Mouse (Mus musculus) MEL (cell line): ENCODE results near the gene Ccdc22. TPM values are rescaled to one million over a fixed set of nuclear protein-coding genes. Genes with fewer than 3 reads are reported as not detected.

Experiments used
- DNase-seq: peaks from one replicate; pipeline ENCODE4 v3.0.0; 2011; ENCODE audit warnings: low read depth, low spot score
- H3K27ac ChIP-seq: 2 replicates; pipeline ENCODE4 v1.5.1; 2012; ENCODE audit warnings: low read depth, mild to moderate bottlenecking, control low read depth, low read length, moderate library complexity; ENCODE audit not compliant: control insufficient read depth
- H3K27me3 ChIP-seq, 2 experiments: fragments of 150-350 bp in 1 of 2; sonication (generic) in 1 of 2; 2 replicates each; pipeline ENCODE4 v1.6.1; 2012; ENCODE audit warnings: low read length in 2 of 2, mild to moderate bottlenecking in 2 of 2, improper control_type of control experiment in 1 of 2, moderate library complexity in 1 of 2; ENCODE audit not compliant: insufficient read depth in 2 of 2, control insufficient read depth in 1 of 2
- H3K36me3 ChIP-seq, 2 experiments: 2 replicates each; pipeline ENCODE4 v1.6.1; 2012 to 2014; ENCODE audit warnings: low read length in 2 of 2, improper control_type of control experiment in 1 of 2, inconsistent platforms in 1 of 2, mild to moderate bottlenecking in 1 of 2; ENCODE audit not compliant: insufficient read depth in 2 of 2, control insufficient read depth in 1 of 2
- H3K4me1 ChIP-seq, 2 experiments: fragments of 150-350 bp in 1 of 2; sonication (generic) in 1 of 2; 2 replicates each; pipeline ENCODE4 v1.6.1; 2012; ENCODE audit warnings: low read length in 2 of 2, improper control_type of control experiment in 1 of 2, mild to moderate bottlenecking in 1 of 2; ENCODE audit not compliant: insufficient read depth in 2 of 2, control insufficient read depth in 1 of 2
- H3K4me3 ChIP-seq, 2 experiments: fragments of 150-350 bp in 1 of 2; sonication (generic) in 1 of 2; 2 replicates each; pipeline ENCODE4 v1.5.1; 2012; ENCODE audit warnings: low read depth in 2 of 2, low read length in 2 of 2, mild to moderate bottlenecking in 2 of 2, moderate library complexity in 2 of 2, control low read depth in 1 of 2, improper control_type of control experiment in 1 of 2; ENCODE audit not compliant: control insufficient read depth in 1 of 2, insufficient read depth in 1 of 2
- H3K79me2 ChIP-seq: 2 replicates; pipeline ENCODE4 v1.6.1; 2012; ENCODE audit warnings: mild to moderate bottlenecking, low read length, moderate library complexity; ENCODE audit not compliant: control insufficient read depth, poor library complexity, insufficient read depth
- H3K9ac ChIP-seq: 2 replicates; pipeline ENCODE4 v1.6.1; 2012; ENCODE audit warnings: low read depth, mild to moderate bottlenecking, control low read depth, low read length, moderate library complexity; ENCODE audit not compliant: control insufficient read depth, poor library complexity, severe bottlenecking
- H3K9me3 ChIP-seq: fragments of 150-350 bp; sonication (generic); replicated peaks from 2 replicates; pipeline ENCODE4 v1.6.1; 2012; ENCODE audit warnings: mild to moderate bottlenecking, low read length, improper control_type of control experiment, moderate library complexity; ENCODE audit not compliant: insufficient read depth
- BHLHE40 ChIP-seq: IDR thresholded peaks from 2 replicates; pipeline ENCODE4 v1.6.1; 2012; ENCODE audit warnings: low read depth, mild to moderate bottlenecking, inconsistent platforms, low read length, improper control_type of control experiment, borderline replicate concordance
- CTCF ChIP-seq, 3 experiments: IDR thresholded peaks in 2 of 3; conservative IDR thresholded peaks in 1 of 3; 2 replicates each; pipeline ENCODE4 v1.5.1; 2011 to 2012; ENCODE audit warnings: low read length in 3 of 3, low read depth in 2 of 3, mild to moderate bottlenecking in 2 of 3, improper control_type of control experiment in 1 of 3, inconsistent platforms in 1 of 3, mixed read lengths in 1 of 3, moderate library complexity in 1 of 3; ENCODE audit not compliant: control insufficient read depth in 1 of 3, insufficient read depth in 1 of 3, poor library complexity in 1 of 3, severe bottlenecking in 1 of 3
- ELF1 ChIP-seq: IDR thresholded peaks from 2 replicates; pipeline ENCODE4 v1.6.1; 2014; ENCODE audit warnings: low read depth, mild to moderate bottlenecking, inconsistent platforms, low read length, improper control_type of control experiment, moderate library complexity
- EP300 ChIP-seq, 2 experiments: IDR thresholded peaks; 2 replicates each; pipeline ENCODE4 v1.6.1; 2011; ENCODE audit warnings: improper control_type of control experiment in 2 of 2, low read length in 2 of 2, low read depth in 1 of 2, mild to moderate bottlenecking in 1 of 2
- ETS1 ChIP-seq: IDR thresholded peaks from 2 replicates; pipeline ENCODE4 v1.6.1; 2012; ENCODE audit warnings: low read depth, mild to moderate bottlenecking, inconsistent platforms, low read length, improper control_type of control experiment, moderate library complexity
- GABPA ChIP-seq: IDR thresholded peaks from 2 replicates; pipeline ENCODE4 v1.6.1; 2012; ENCODE audit warnings: low read depth, mild to moderate bottlenecking, inconsistent platforms, low read length, improper control_type of control experiment, moderate library complexity
- GATA1 ChIP-seq: IDR thresholded peaks from 2 replicates; pipeline ENCODE4 v1.6.1; 2011; ENCODE audit warnings: low read depth, low read length, improper control_type of control experiment
- HCFC1 ChIP-seq: IDR thresholded peaks from 2 replicates; pipeline ENCODE4 v1.6.1; 2012; ENCODE audit warnings: low read depth, mild to moderate bottlenecking, inconsistent platforms, low read length, improper control_type of control experiment, moderate library complexity
- JUND ChIP-seq: IDR thresholded peaks from 2 replicates; pipeline ENCODE4 v1.6.1; 2011; ENCODE audit warnings: low read depth, mild to moderate bottlenecking, improper control_type of control experiment, low read length
- MAFK ChIP-seq: IDR thresholded peaks from 2 replicates; pipeline ENCODE4 v1.6.1; 2011; ENCODE audit warnings: low read depth, mild to moderate bottlenecking, low read length, improper control_type of control experiment, borderline replicate concordance
- MAX ChIP-seq: IDR thresholded peaks from 2 replicates; pipeline ENCODE4 v1.6.1; 2011; ENCODE audit warnings: low read length, improper control_type of control experiment
- MAZ ChIP-seq: IDR thresholded peaks from 2 replicates; pipeline ENCODE4 v1.6.1; 2012; ENCODE audit warnings: low read depth, mild to moderate bottlenecking, inconsistent platforms, low read length, improper control_type of control experiment
- MEF2A ChIP-seq: IDR thresholded peaks from 2 replicates; pipeline ENCODE4 v1.6.1; 2014; ENCODE audit warnings: low read depth, mild to moderate bottlenecking, inconsistent platforms, low read length, improper control_type of control experiment; ENCODE audit not compliant: poor library complexity, insufficient replicate concordance, severe bottlenecking; ENCODE audit errors: extremely low read depth
- MXI1 ChIP-seq: IDR thresholded peaks from 2 replicates; pipeline ENCODE4 v1.6.1; 2011; ENCODE audit warnings: mild to moderate bottlenecking, low read depth, low read length, improper control_type of control experiment
- MYC ChIP-seq: IDR thresholded peaks from 2 replicates; pipeline ENCODE4 v1.6.1; 2011; ENCODE audit warnings: low read depth, mild to moderate bottlenecking, low read length, improper control_type of control experiment, moderate library complexity
- NELFE ChIP-seq: IDR thresholded peaks from 2 replicates; pipeline ENCODE4 v1.6.1; 2011; ENCODE audit warnings: low read depth, low read length, improper control_type of control experiment
- POLR2A ChIP-seq, 2 experiments: IDR thresholded peaks; 2 replicates each; pipeline ENCODE4 v1.6.1; 2011 to 2012; ENCODE audit warnings: low read length in 2 of 2, mild to moderate bottlenecking in 2 of 2, control low read depth in 1 of 2, improper control_type of control experiment in 1 of 2, low read depth in 1 of 2, moderate library complexity in 1 of 2; ENCODE audit not compliant: control insufficient read depth in 1 of 2, insufficient read depth in 1 of 2, poor library complexity in 1 of 2
- POLR2AphosphoS2 ChIP-seq: IDR thresholded peaks from 2 replicates; pipeline ENCODE4 v1.6.1; 2011; ENCODE audit warnings: low read length, improper control_type of control experiment
- POLR2AphosphoS5 ChIP-seq: IDR thresholded peaks from 2 replicates; pipeline ENCODE4 v1.6.1; 2012; ENCODE audit warnings: low read depth, borderline replicate concordance, mild to moderate bottlenecking, inconsistent platforms, low read length, moderate library complexity, mixed read lengths
- RAD21 ChIP-seq: IDR thresholded peaks from 2 replicates; pipeline ENCODE4 v1.6.1; 2011; ENCODE audit warnings: mild to moderate bottlenecking, low read depth, low read length, improper control_type of control experiment
- RCOR1 ChIP-seq: IDR thresholded peaks from 2 replicates; pipeline ENCODE4 v1.6.1; 2012; ENCODE audit warnings: low read depth, mild to moderate bottlenecking, inconsistent platforms, low read length, improper control_type of control experiment
- SIN3A ChIP-seq: IDR thresholded peaks from 2 replicates; pipeline ENCODE4 v1.6.1; 2012; ENCODE audit warnings: low read length, improper control_type of control experiment, inconsistent platforms
- SMC3 ChIP-seq: IDR thresholded peaks from 2 replicates; pipeline ENCODE4 v1.6.1; 2011; ENCODE audit warnings: low read depth, low read length, improper control_type of control experiment
- TAL1 ChIP-seq: IDR thresholded peaks from 2 replicates; pipeline ENCODE4 v1.6.1; 2012; ENCODE audit warnings: mild to moderate bottlenecking, inconsistent platforms, low read length, moderate library complexity, mixed read lengths
- TBP ChIP-seq: IDR thresholded peaks from 2 replicates; pipeline ENCODE4 v1.8.0; 2011; ENCODE audit warnings: low read depth, low read length, improper control_type of control experiment
- TCF12 ChIP-seq: IDR thresholded peaks from 2 replicates; pipeline ENCODE4 v1.6.1; 2014; ENCODE audit warnings: low read depth, mild to moderate bottlenecking, inconsistent platforms, low read length, improper control_type of control experiment, moderate library complexity
- USF2 ChIP-seq, 2 experiments: IDR thresholded peaks; 2 replicates each; pipeline ENCODE4 v1.6.1; 2011 to 2012; ENCODE audit warnings: improper control_type of control experiment in 2 of 2, low read length in 2 of 2, borderline replicate concordance in 1 of 2, inconsistent platforms in 1 of 2, low read depth in 1 of 2, mild to moderate bottlenecking in 1 of 2; ENCODE audit not compliant: insufficient read depth in 1 of 2
- ZKSCAN1 ChIP-seq: IDR thresholded peaks from 2 replicates; pipeline ENCODE4 v1.6.1; 2012; ENCODE audit warnings: low read depth, mild to moderate bottlenecking, inconsistent platforms, low read length, improper control_type of control experiment, moderate library complexity
- ZMIZ1 ChIP-seq: IDR thresholded peaks from 2 replicates; pipeline ENCODE4 v1.6.1; 2012; ENCODE audit warnings: low read depth, mild to moderate bottlenecking, inconsistent platforms, low read length, improper control_type of control experiment, moderate library complexity
- ZNF384 ChIP-seq: IDR thresholded peaks from 2 replicates; pipeline ENCODE4 v1.6.1; 2012; ENCODE audit warnings: low read depth, mild to moderate bottlenecking, inconsistent platforms, low read length, improper control_type of control experiment
- polyA plus RNA-seq, 2 experiments: library from polyadenylated mRNA; stranded (reverse) in 1 of 2; unstranded in 1 of 2; fragments of >175 nt in 1 of 2; fragments of >200 nt in 1 of 2; gene quantifications; 2 replicates each; pipeline versions ENCODE4 v1.2.1 to v1.2.4; 2012; ENCODE audit warnings: low replicate concordance in 2 of 2, low read depth in 1 of 2; ENCODE audit not compliant: insufficient read length in 2 of 2, insufficient read depth in 1 of 2, missing spikeins in 1 of 2
- total RNA-seq: library from RNA; depleted of rRNA; stranded (reverse); fragments of 300-350 nt; gene quantifications from 2 replicates; pipeline ENCODE4 v1.2.3, GENCODE M21; 2012

Ccdc22 gene
- total and polyA plus RNA-seq, 3 experiments: 36.1 to 37.9 TPM; not detected in 1

- no peaks in the 10 kb centered on the region for H3K9me3 ChIP-seq
- no peaks in the 10 kb centered on the region for H3K4me1 ChIP-seq
- H3K27me3 ChIP-seq: no peaks in the 10 kb centered on the region
- TF ChIP-seq ETS1 (no peak), MYC (no peak), HCFC1 (no peak), TCF12 (no peak), RCOR1 (no peak), ZKSCAN1 (no peak), TBP (no peak), POLR2AphosphoS5 (no peak), BHLHE40 (no peak), RAD21 (no peak), USF2 (IDR thresholded peaks at IDR 0.05; ENCODE audit: borderline replicate concordance in 1 of 2, insufficient read depth in 1 of 2, low read depth in 1 of 2, low read length in 2 of 2) (no peak), ZNF384 (no peak), SMC3 (no peak), POLR2AphosphoS2 (no peak), JUND (no peak), TAL1 (no peak)
- H3K9ac ChIP-seq: no peak overlapping the region
- H3K4me3 ChIP-seq: no peak overlapping the region
- H3K27ac ChIP-seq: no peak overlapping the region
- no peaks in the 10 kb centered on the region; a peak in 1 of 4 replicates for H3K36me3 ChIP-seq
- DNase-seq: no peak
- H3K79me2 ChIP-seq: no peaks in the 10 kb centered on the region
Observed at GRCm38 (mm10) chrX:7581151-7581550, 24.2 kb downstream of the Ccdc22 start.

GRCm38 (mm10) chrX:7574885-7575231 is 30.5 kb downstream of the Ccdc22 start:
- H3K9me3 ChIP-seq: no peaks in the 10 kb centered on the region
- peaks cover 0 to 21% of the 10 kb centered on the region in 2 experiments; a peak in 2 of 4 replicates for H3K36me3 ChIP-seq
- H3K9ac ChIP-seq: peak overlapping the region; percentile 67
- peaks cover 18 to 40% of the 10 kb centered on the region in 2 experiments for H3K4me1 ChIP-seq
- peaks cover 14% of the 10 kb centered on the region for H3K79me2 ChIP-seq
- peak overlapping the region; percentile 76 for H3K27ac ChIP-seq
- H3K27me3 ChIP-seq: no peaks in the 10 kb centered on the region
- peak overlapping the region; percentile 50 to 56 for H3K4me3 ChIP-seq
- DNase-seq: no peak
- no peak for TF ChIP-seq EP300 (IDR thresholded peaks at IDR 0.05; ENCODE audit: low read depth in 1 of 2, low read length in 2 of 2)
- TF ChIP-seq ETS1: no peak
- 0 out of 2 replicates have a peak, but pooled peaks have one; percentile 40 for TF ChIP-seq SIN3A
- TF ChIP-seq GABPA: no peak
- peak in 1 of 2 experiments; percentile 62; a peak in 2 of 4 replicates for TF ChIP-seq POLR2A (IDR thresholded peaks at IDR 0.05; ENCODE audit: control insufficient read depth in 1 of 2, insufficient read depth in 1 of 2, low read depth in 1 of 2, low read length in 2 of 2, poor library complexity in 1 of 2)
- no peak for TF ChIP-seq ELF1
- no peak for TF ChIP-seq MAFK
- no peak for TF ChIP-seq ZKSCAN1
- TF ChIP-seq POLR2AphosphoS5: no peak
- peak; percentile 9; the same call in 1 of the 2 replicates for TF ChIP-seq TCF12
- TF ChIP-seq NELFE: peak; percentile 59
- TF ChIP-seq MXI1: peak; percentile 64
- TF ChIP-seq RAD21: no peak
- no peak for TF ChIP-seq USF2 (IDR thresholded peaks at IDR 0.05; ENCODE audit: borderline replicate concordance in 1 of 2, insufficient read depth in 1 of 2, low read depth in 1 of 2, low read length in 2 of 2)
- peak; percentile 59; the same call in 1 of the 2 replicates for TF ChIP-seq MAZ
- TF ChIP-seq GATA1: no peak
- peak; percentile 30; the same call in 1 of the 2 replicates for TF ChIP-seq MAX
- 0 out of 2 replicates have a peak, but pooled peaks have one; percentile 26 for TF ChIP-seq ZMIZ1
- TF ChIP-seq MEF2A: no peak
- TF ChIP-seq JUND: no peak
- no peak; the same call in 1 of the 2 replicates for TF ChIP-seq TBP
- TF ChIP-seq MYC: peak; percentile 3; the same call in 1 of the 2 replicates
- 0 out of 2 replicates have a peak, but pooled peaks have one; percentile 9 for TF ChIP-seq RCOR1
- no peak for TF ChIP-seq CTCF (IDR thresholded peaks at IDR 0.05 in 2 of 3, conservative IDR thresholded peaks at IDR 0.05 in 1 of 3; ENCODE audit: control insufficient read depth in 1 of 3, insufficient read depth in 1 of 3, low read depth in 2 of 3, low read length in 3 of 3, poor library complexity in 1 of 3, severe bottlenecking in 1 of 3)
- no peak for TF ChIP-seq POLR2AphosphoS2
- no peak for TF ChIP-seq BHLHE40
